Mouse (Mus musculus): ENCODE results near the gene Stx1a.

- no peak for TF ChIP-seq CTCF (IDR thresholded peaks at IDR 0.05; ENCODE audit: control insufficient read depth, insufficient read depth, insufficient read length)
- no peak for TF ChIP-seq MAX (IDR thresholded peaks at IDR 0.05)
- no peak for TF ChIP-seq MYOG (IDR thresholded peaks at IDR 0.05; ENCODE audit: control insufficient read depth, extremely low read depth, insufficient read length)
- no peak for TF ChIP-seq MYOD1 (IDR thresholded peaks at IDR 0.05; ENCODE audit: control insufficient read depth, insufficient read length, low read depth)
- TF ChIP-seq CEBPB (IDR thresholded peaks at IDR 0.05; ENCODE audit: low read depth): no peak
These were observed 53.7 kb downstream of the Stx1a start for GRCm38 (mm10) chr5:135076931-135077505.
